Mouse (Mus musculus): Measurements from ENCODE around the gene Ccl11. TPM values are rescaled to one million over a fixed set of nuclear protein-coding genes. Genes with fewer than 3 reads are reported as not detected.

Gene Ccl11
- under 1 TPM; 0.34 to 0.62 TPM for total RNA-seq (2021)

DNA sequence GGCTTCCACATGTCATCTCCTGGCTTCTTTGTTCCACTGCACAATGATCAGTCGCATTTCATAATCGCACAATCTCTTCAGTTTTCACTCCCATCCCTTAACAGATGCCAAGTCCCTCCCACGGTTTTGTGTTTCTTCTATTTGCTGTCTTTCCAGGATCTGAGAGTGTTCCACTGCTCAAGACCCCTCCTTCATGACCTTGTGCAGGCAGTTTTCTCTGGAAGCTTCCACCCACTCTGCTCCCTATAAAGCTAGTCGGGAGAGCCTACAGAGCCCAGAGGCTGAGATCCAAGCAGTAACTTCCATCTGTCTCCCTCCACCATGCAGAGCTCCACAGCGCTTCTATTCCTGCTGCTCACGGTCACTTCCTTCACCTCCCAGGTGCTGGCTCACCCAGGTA, at the start of gene Ccl11:
Gene Ccl11, plus strand, starts transcription at position 178 of the 400 bp plus-strand sequence.
- DNase-seq (ENCODE audit: low spot score in 2 of 2), result peak; percentile 24 to 67
- intact Hi-C loops (cut with DNase I), result no loop called here

DNA sequence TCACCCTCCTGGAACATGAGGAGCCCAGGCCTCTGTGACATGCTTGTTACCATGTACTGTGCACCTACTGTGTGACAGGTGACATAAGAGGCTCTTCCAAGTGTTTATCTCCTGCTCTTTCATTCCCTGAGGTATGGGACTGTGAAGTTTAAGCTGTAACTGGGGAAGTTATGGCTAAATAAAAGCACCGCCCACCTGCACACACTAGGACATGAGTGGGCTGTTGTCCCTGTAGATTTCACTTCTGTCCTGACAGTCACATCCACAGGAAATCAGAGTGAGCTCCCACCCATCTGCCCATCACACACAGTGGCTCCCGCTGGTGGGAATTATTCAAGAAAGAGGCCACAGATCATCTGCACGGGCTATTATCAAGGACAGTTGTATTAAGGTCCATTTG, 47.5 kb upstream of the Ccl11 start:
- intact Hi-C loops (cut with DNase I), result no loop called here
- DNase-seq (ENCODE audit: low spot score in 2 of 2), result peak in 1 of 2 experiments; percentile 67

DNA sequence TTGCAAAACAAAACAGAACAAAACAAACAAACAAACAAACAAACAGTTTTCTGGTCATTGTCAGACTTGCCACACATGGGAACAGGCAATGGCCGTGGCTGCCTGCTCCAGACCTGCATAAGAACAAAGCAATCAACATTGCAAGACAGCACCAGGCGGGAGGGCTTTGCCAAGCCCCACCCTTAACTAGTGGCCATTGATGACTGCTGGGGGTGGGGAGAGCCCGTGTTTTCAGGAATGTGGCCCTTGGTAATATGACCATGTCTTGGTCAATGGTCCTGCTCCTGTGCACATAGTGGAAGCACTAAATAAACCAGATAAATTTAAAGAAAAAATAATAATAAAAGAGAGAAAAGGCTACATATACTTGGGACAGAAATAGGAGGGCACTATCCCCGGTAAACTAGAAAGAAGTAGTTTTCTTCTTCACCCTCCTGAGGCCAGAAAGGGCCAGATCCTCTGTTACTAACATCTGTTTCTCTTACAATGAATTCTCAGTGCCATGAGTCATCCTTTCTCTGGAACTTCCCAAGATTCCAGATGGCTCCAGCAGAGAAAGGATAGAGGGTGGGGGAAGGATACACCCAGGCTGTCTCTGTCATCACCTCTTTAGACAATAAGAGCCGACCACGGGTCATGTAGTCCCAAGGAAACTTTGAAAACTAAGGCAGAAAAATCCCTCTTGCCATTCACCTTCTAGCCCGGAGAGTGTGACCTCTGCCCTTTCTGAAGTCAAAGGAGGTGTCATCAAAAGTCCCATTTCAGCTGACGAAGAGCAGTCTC, 46.0 kb upstream of the Ccl11 start:
- peak in 1 of 2 experiments; percentile 43 for DNase-seq (ENCODE audit: low spot score in 2 of 2)
- intact Hi-C loops (cut with DNase I), result no loop called here

DNA sequence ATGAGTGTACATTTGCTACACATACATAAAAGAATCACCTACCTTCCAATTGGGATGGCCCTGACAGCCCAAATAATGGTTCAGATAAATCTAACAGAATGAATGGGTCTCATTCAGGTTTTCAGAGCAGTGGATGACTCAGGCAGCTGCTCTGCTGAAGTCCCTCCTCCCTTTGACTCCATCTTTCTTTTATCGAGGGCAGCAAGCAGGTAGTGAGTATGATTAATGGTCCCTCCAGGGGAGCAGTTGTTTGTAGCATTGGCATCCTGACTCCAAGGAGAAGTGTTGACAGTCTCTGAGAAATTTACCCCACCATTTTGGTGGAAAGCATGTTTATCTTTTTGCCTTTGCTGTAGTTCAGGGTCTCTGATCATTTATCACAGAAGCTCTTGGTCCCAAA, 43.9 kb upstream of the Ccl11 start:
- no peak for DNase-seq (ENCODE audit: low spot score in 2 of 2)
- intact Hi-C loops (cut with DNase I), result no loop called here

DNA sequence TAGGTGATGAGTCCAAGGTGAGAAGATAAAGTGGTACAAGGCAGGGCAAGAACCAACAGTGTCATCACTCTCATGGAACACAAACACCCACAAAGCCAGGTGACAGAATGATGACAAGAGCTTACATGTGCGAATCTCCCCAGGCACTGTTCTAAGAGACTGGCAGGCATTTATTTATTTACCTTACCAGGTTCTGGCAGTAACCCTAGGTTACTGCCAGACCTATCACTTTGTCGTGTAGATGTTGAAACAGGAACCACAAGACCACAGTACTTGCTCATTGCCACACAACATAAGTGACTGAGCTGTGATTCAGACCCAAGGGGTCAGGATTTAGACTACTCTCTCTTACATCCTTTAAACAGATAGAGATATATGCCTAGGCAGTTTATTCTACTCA, 42.6 kb upstream of the Ccl11 start:
- DNase-seq (ENCODE audit: low spot score in 2 of 2), result no peak
- intact Hi-C loops (cut with DNase I), result no loop called here

DNA sequence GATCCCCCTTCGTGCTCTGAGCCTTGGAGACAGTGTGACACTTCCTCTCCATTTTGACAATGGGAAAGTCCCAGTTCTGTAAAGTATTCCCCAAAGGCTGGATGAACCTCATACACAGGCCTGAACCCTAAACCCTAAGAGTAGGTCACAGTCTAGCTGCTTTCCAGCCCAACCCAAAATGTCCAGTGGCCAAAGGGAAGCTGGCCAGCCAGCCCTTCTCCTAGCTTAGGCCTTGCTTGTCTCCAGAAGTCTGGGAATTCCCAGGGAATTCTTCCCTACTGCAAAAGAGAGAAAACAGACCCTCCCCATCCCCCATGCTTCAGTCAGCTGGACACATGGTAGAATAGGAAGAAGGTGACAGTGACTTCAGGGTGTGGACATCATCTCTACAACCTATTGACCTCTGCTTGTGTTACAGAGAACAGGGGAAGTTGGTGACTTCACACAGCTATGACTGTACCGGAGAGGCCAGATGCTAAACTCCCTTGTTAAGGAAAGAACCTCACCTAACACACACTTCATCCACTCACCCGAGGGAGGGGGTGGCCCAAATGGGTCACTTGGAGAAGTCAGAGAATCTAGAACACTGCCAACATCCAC, 41.3 kb upstream of the Ccl11 start:
- DNase-seq (ENCODE audit: low spot score in 2 of 2), result no peak
- intact Hi-C loops (cut with DNase I), result no loop called here

DNA sequence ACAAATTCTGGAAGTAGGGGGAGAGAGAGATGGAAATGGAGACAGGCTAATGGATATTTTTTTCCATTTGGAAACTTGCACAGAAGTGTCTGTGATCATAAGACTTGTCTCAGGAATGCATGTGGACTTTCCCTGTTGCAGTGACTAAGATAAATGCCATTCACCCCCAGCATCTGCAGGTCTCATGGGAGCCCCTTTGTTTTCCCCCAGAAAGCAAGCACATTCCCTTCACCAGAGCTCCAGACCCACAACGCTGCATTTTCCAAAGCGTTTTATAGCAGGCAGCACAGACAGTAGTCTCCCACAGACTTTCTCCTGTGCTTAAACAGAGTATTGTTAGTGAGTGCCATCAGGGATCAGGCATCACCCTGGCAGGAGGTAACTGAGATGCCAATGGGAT, 38.2 kb upstream of the Ccl11 start:
- no peak for DNase-seq (ENCODE audit: low spot score in 2 of 2)
- intact Hi-C loops (cut with DNase I), result no loop called here

DNA sequence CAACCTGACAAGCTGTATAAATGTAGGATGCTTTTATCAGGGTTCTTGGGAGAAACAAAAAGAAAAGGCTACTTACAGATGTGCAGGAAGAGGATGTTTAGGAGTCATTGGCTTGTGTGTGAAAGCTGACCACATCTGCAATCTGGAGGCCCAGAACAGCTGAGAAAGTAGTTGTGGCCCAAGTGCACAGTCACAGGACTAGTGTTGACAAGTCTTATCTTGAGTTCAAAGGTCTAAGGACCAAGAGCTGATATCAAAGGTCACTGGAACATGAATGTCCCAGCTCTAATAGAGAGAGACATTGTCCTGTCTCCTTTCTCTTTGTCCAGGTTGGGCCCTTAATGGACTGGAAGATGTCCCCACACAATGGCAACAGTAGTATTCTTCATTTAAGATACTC, 37.8 kb upstream of the Ccl11 start:
- intact Hi-C loops (cut with DNase I), result no loop called here
- DNase-seq (ENCODE audit: low spot score in 2 of 2), result no peak

DNA sequence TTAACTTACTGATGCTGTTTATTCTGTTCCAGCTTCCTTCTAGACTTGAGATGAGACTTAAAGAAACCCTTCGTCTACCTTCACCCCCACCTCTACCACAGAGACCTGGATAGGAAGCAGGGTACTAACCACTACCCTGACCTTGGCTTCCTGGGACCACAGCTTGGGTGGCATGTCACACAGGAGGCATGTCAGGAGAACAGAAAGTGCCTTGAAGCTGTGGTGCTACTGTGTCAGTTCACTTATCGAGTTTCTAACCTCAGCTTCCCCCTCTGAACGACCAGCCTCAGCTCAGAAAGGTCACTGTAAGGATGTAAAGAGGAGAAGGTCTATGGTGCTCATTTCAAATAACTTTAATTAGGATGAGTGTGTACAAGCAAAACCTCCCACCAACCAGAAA, 36.2 kb upstream of the Ccl11 start:
- no peak for DNase-seq (ENCODE audit: low spot score in 2 of 2)

DNA sequence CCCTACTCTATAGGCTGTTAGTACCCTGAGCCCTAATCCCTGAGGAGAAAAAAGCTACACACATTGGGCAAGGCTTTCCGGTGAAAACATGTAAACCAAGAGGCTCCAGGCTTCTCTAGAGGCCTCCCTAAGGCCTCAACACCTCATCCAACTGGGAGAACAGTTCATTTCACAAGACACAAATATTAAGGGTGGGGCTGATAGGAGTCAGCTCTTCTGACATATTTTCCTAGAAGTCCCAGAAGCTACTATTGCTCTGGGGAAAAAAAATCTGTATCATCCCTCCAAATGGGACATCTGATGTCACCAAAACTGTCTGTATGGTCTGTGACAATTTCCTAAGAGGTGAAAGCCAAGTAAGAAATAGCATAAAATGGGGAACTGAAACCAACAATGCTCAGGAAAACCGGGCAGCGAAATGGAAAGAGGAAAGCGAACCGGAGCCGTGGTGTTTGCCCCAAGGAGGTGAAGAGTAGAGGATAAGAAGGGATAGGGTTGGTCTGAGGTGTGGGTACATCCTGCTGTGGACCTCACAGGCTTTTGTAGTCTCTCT, 35.0 kb upstream of the Ccl11 start:
- no peak for DNase-seq (ENCODE audit: low spot score in 2 of 2)
- intact Hi-C loops (cut with DNase I), result no loop called here

More for the DNA sequence above, 36.2 kb upstream of the Ccl11 start:
- intact Hi-C loops (cut with DNase I), result no loop called here

DNA sequence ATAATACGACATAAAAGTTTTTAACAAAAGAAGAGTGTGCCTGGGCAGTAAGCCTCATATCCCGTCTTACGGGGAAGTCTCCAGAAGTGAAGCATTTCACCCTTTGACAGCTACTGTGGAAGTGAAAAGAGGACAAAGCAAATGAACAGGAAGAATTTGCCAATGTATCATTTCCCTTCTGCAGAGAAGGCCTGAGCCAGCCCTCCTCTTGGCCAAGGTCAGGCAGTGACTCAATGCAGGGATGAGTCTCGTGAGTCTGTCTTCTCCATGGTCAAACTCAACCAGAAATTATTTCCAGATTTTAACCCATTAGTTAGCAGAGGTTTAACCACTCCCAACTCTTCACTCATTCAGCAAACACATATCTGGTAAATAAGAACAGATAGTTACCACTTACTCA, 33.9 kb upstream of the Ccl11 start:
- DNase-seq (ENCODE audit: low spot score in 2 of 2), result no peak
- intact Hi-C loops (cut with DNase I), result no loop called here

DNA sequence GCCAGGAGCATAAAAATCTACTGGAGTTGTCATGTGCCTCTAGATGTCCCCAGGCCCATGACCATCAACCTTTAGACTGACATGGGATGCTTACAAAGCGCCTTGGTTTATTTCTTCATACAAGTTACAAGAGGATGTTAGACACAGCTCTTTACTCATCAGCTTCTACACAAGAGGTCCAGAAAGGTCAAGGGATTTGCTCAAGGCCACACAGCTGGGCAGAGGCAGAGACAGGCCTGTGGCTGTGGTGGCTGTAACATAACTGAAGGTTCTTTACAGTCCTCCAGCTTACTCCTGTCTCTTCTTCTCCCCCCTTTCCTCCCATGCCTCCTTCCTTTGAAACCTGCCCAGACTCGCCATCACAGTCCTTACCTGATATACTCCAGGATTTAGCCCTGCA, 27.5 kb upstream of the Ccl11 start:
- no peak for DNase-seq (ENCODE audit: low spot score in 2 of 2)
- intact Hi-C loops (cut with DNase I), result no loop called here

DNA sequence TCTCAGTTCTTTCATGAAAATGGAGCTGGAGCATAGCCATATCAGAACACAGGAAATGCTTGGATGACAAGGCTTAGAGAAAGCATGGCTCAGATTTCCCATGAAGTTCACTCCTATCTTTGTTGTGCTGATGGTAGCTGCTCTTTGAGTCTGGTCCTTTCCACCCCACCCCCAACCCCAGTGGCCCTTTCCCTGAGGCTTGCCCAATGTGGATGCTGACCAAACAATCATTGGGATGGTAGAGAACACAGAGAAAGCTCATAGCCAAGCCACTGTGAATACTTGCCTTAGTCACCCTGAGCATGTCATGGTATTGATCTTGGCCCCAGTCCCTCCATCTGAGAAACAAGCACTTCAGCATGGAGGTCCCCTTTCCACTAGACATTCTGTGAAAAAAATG, 25.5 kb upstream of the Ccl11 start:
- intact Hi-C loops (cut with DNase I), result no loop called here
- DNase-seq (ENCODE audit: low spot score in 2 of 2), result no peak

DNA sequence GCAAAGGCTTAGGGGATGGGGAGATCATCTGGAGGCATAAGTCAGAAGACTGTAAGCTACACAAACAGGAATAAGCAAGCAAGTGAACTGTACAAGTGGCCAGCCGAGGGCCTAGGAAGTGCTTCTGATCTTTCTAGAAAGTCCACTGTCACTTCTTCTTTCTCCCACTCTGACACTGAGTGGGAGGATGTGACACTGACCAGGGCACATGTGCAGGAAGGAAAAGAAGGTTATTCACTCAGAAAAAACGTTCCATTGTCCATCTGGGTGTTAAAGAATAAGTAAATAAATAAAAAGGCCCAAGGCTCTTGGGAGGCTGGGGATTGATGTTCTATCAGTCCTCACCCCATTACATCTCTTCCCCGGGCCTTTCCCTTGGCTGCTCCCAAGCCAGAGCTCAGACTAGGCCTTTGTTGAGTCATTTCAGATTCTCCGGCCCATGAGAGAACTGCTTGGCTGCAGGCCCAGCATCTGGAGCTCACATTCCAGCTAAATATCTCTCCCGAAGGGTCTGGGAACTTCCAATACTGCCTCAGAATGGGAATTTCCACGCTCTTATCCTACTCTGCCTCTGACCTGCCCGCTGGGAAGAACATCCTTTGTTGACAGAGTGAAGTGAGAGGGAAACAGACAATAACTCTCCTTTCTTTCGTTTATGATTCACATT, 24.8 kb upstream of the Ccl11 start:
- intact Hi-C loops (cut with DNase I), result no loop called here
- DNase-seq (ENCODE audit: low spot score in 2 of 2), result peak in 1 of 2 experiments; percentile 31

DNA sequence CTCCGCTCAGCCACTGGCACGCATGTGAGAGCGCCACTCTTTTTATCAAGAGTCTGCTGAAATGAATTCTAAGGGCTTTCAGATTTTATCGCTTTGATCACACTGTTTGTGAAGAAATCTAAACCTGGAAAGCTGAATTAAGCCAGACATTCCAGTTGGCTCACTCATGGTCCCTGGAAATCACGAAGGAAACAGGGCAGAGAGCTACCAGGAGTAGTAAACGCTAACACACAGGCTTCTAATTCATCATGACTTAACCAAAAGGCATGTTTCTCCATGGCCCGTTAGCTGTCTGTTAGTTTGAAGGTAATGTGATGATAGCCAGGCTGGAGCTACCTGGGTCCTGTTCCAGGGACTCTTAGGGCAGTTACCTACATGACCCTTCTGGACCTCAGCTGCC, 23.2 kb upstream of the Ccl11 start:
- DNase-seq (ENCODE audit: low spot score in 2 of 2), result no peak
- intact Hi-C loops (cut with DNase I), result no loop called here

DNA sequence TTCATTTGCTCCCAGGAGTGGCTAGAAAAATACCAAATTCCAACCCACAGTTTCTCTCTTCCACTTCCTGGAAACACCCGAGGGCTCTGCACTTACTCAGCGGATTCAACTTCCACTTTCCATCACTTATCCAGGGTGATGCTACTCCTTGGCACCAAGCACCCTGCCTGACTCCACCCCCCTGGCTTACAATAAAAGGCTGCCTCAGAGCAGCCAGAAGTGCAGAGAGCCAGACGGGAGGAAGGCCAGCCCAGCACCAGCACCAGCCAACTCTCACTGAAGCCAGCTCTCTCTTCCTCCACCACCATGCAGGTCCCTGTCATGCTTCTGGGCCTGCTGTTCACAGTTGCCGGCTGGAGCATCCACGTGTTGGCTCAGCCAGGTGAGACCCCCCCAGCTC, 22.3 kb upstream of the Ccl11 start, which contains the start of gene Ccl2:
Gene Ccl2, plus strand, starts transcription at position 216 of the 400 bp plus-strand sequence.
- intact Hi-C loops (cut with DNase I), result loop anchor here (5.0 kb wide), 1 partner anchor 38 kb away; no protein-coding TSS in a partner anchor
- DNase-seq (ENCODE audit: low spot score in 2 of 2), result peak; percentile 22 to 73

DNA sequence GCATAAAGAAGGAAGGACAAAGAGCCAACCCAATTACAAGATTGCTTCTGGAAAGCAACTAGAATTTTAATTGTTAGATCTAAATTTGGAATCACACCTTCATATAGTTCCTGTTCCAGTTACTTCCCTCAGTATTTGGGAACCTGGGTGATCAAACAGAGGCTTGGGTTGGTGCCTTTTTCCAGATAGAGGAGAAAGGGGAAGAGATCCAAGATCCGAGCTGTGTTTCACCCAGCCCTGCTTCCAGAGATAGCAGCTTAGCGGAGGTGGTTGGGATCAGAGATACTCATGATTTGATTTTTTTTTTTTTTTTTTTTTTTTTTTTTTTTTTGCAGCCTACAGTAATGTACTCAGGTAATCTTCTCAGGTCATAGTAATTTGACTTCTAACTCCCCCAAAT, 21.8 kb upstream of the Ccl11 start:
- DNase-seq (ENCODE audit: low spot score in 2 of 2), result no peak
- intact Hi-C loops (cut with DNase I), result loop anchor here (5.0 kb wide), 1 partner anchor 39 kb away; no protein-coding TSS in a partner anchor

DNA sequence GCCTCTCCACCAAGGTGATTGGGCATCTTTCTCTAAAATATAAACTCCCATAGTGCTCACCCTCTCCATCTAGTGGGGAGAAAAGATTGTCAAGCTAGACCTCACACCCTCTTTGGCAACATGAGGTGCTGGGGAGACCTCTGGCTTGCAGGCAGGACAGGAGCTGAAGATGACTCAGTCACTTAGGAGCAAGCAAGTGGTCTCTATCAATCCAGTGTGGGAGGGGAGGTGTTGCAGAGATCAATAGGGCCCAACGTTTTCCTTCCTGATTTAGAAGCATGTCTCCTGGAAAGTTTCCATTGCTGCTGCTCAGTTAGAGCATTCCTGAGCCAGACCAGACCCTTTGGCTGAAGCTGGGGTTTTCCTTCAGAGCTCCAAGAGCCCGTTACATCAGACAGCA, 19.1 kb upstream of the Ccl11 start, which contains the start of gene Gm17268:
Gene Gm17268, minus strand, starts transcription at position 28 of the 400 bp plus-strand sequence.
- intact Hi-C loops (cut with DNase I), result loop anchor here (5.0 kb wide), 1 partner anchor 41 kb away; no protein-coding TSS in a partner anchor
- DNase-seq (ENCODE audit: low spot score in 2 of 2), result no peak

DNA sequence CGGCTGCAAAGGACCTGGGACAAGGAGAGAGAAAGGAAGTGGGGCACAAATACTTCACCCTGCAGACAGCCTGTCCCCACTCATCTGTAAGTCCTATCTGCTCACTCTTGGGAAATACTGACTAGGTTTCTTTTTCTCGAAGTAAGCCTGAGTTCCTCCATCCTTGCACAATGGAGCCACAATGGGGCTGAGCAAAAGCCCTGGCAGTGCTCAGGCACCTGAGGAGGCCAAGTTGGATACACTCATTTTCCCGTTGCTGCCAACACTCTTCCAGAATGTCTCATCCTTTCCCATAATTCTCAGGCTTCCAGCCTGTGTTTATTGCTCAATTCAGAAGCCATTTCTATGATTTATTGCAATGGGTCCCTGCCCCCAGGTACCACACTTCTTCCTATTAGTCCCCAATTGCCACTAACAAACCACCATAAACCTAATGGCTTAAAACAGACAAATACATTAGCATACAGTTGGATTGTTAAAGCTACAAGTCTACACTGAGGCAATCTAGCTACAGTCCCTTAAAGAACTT, 18.4 kb upstream of the Ccl11 start:
- intact Hi-C loops (cut with DNase I), result loop anchor here (5.0 kb wide), 1 partner anchor 42 kb away; no protein-coding TSS in a partner anchor
- no peak for DNase-seq (ENCODE audit: low spot score in 2 of 2)

DNA sequence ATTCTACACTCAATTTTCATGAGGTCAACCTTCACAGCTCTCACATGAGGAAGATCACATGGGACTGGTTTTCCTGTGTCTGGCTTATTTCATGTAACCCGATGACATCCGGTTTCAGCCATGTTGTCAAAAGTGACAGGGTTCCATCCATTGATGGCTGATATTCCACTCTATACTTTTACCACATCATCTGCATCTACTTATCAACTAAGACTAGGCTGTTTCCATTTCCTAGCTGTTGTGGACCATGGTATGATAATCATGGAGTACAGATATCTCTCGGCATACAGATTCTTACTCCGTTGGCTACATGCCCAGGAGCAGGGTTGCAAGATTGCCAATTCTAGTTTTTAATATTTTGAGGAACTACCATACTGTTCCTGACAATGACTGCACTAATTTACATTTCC, 15.9 kb upstream of the Ccl11 start:
- intact Hi-C loops (cut with DNase I), result no loop called here
- no peak for DNase-seq (ENCODE audit: low spot score in 2 of 2)

Data from left cerebral cortex, postnatal 25 days (tissue).